Mouse (Mus musculus) left cerebral cortex, adult 8-10 months (tissue): ENCODE data around the gene Sh3glb1. TPM values are rescaled to one million over a fixed set of nuclear protein-coding genes. Genes with fewer than 3 reads are reported as not detected.

Source experiments
- total RNA-seq, 4 experiments: library from RNA; stranded (reverse); gene quantifications; 2 replicates each; pipeline ENCODE4 v1.2.4; 2022

The Sh3glb1 gene
- total RNA-seq, 4 experiments from 2014 or later, result 62.2 to 67.4 (median 64.3) TPM

Other genes starting within 250 kb of the Sh3glb1 start
- 10 to 100 TPM; 42.0 to 51.7 (median 48.7) TPM for gene Hs2st1, start 150.2 kb downstream of the Sh3glb1 start, total RNA-seq
- 100 to 1,000 TPM; 210 to 244 (median 232) TPM for gene Selenof, start 150.0 kb downstream of the Sh3glb1 start, total RNA-seq
- gene Clca3a1, start 40.6 kb upstream of the Sh3glb1 start, total RNA-seq, result under 1 TPM in 3 of 4 experiments, not detected in 1; 0.09 to 0.39 (median 0.35) TPM
- not detected for gene Clca3a2, start 99.2 kb upstream of the Sh3glb1 start, total RNA-seq
- not detected for gene Clca3b, start 129.0 kb upstream of the Sh3glb1 start, total RNA-seq
- not detected for gene Clca4b, start 212.2 kb upstream of the Sh3glb1 start, total RNA-seq